Mouse (Mus musculus): ENCODE measurements around the gene Tm9sf2.
"Not testable (repeated sequence)": the region's sequence is repeated elsewhere in the genome, so short reads cannot be mapped to it uniquely, and the experiment has no call there.

Gene Tm9sf2

DNA sequence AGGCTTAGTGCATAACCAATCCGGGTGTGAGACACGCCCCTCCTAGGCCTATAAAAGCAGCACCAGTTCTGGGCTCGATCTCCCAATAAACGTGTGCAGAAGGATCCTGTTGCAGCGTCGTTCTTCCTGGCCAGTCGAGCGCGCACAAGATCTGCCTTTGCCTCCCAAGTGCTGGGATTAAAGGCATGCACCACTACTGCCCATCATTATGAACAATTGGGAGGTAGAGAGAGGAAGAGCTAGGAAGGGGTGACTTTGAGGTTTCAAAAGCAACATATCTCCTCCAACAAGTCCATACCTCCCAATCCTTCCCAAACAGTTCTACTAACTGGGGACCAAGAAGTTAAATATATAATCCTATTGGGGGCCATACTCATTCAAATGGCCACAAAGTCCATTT, 4.9 kb upstream of the Tm9sf2 start:
- DNase-seq (ENCODE audit: low spot score), result not testable (repeated sequence)

DNA sequence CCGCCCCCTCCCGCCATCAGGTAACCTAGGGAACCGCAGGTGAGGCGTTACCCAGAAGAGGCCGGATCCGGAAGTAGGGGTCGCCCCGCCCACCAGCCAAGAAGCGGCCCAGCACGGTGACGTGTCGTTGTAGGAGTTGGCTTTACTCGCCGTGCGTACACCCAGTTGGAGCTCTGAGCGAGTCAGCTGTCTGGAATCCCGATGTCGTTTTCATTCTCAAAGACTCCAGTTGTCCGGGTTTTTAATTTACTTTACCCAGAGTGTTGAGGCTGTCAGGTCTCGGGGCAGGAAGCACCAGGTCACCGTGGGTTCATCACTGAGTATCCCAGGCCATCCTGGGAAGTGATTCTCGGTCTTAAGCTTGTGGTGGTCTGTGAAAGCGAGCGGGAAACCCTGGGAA, 2.0 kb upstream of the Tm9sf2 start:
- peak; percentile 89 for DNase-seq (ENCODE audit: low spot score)

DNA sequence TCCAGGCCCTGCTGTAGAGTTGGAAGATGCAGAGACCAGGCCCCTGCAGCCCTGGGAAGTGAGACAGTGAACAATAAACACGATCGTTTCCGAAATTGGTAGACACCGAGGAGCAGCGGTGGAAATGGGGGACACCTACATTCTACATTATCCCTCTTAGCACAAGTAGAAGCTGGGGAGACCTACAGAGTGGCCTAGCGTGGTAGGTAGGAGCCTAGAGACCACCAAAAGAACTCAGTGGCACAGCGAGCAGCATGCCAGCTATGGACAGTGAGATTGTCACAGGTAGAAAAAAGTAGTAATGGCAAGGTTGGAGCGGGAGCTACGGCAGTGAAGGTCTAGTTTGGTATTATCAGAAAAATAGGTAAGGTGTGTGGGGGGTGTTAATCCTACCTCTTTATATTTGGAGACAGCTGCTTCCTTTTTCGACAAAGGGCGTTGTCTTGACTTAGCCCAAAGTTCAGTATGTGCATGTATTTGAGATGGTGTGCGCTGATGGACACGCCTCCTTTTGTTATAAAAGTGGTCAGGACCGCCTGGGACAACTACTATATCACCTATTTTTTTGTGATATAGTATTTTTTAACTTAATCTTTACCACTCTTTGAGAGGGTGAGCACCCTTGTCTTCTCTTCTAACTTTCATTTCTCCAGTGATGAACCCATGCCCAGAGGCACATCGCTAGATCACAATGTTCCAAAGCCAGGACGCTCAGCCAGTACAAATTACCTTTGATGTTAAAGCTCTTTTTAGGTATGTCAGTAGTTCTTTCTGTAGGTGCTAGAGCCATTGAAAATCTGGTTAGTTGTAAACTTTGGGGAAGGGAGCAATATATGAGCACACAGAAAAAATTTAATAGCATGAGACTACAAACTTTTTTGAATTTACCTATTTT, 1.2 kb upstream of the Tm9sf2 start:
- DNase-seq (ENCODE audit: low spot score), result no peak

DNA sequence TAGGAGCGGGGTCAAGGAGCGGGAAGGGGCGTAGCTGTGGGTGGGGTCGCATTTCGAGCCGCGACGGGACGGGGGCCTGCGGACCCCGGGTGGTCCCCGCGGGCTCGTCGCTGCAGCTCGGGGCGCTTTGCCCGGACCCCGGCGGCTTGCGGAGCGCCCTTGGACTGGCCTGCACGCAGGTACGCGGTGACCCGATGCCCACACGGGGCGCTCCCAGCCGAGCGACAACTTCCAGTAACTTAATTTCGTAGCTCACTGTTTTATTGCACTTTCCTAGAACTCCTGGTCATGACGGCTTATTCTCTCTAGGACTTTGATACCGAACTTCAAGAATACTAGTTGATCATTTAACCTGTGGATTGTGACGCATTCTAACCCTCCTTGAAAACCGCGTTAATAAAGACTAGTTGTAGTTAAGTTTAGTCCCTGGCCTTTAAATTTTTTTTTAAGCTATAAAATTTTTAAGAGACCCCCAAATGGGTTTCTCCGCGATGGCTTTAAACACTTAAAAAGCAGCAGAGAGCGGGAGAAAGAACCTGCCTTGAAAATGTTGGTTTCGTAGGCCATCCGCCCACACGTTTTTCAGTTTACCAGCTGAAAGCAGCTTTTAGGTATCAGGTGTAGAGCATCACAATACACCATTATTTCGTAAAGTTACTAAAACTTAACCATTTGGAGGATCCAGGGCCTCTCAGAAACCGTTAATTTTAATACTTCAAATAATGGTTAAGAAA, 810 bp downstream of the Tm9sf2 start:
- peak; percentile 40 for DNase-seq (ENCODE audit: low spot score)

DNA sequence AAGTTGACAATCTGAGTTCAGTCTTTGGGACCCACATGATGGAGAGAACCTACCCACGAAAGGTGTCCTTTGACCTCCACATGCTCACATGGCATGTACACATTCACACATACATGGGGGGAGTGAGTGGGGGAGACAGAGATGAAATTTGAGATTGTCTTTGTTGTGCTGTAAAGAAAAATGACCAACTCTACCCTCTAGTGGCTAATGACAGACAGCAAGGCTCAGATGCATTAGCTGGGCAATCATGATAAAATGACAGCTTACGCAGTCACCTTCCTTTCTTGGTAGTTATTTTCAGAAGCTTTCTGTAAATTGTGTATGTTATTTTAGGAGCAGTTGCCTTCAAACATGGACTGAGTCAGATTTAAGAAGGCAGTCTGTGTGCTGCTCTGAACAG, 4.8 kb downstream of the Tm9sf2 start:
- DNase-seq (ENCODE audit: low spot score), result no peak

DNA sequence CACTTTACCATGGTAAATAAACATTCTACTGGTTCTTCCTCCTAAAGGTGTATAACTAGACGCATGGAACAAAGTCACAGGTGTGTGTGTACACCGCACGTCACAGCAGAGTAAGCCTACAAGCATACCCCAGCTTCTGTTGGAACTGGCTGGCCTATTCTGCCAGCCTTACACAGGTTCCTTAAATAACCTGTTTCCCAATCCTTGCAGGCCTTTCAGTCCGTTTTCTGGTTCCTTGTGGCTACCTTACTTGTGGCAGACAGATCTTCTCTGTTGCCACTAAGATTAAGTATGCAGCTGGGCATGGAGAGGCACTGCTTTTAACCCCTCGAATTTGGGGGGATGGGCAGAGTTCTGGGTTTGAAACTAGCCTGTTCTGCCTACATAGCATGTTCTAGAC, 5.5 kb downstream of the Tm9sf2 start:
- DNase-seq (ENCODE audit: low spot score), result no peak

DNA sequence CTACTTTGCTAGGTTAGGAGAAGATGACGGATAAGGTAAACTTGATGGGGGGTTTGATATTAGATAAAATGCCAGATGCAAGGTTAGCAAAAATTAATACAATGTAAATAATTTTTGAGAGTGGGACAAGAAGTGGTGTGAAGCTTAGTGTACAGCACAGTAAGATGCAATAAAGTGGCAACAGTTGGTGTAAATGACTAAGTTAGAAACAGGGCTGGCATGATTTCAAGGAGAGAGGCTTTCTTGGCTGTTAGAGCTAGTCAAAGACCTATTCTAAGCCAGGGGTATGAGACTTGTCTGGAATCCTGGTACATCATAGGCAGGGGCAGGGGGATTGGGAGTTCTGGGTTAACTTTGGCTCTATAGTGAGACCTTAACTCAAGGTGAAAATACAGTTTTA, 9.4 kb downstream of the Tm9sf2 start:
- no peak for DNase-seq (ENCODE audit: low spot score)

DNA sequence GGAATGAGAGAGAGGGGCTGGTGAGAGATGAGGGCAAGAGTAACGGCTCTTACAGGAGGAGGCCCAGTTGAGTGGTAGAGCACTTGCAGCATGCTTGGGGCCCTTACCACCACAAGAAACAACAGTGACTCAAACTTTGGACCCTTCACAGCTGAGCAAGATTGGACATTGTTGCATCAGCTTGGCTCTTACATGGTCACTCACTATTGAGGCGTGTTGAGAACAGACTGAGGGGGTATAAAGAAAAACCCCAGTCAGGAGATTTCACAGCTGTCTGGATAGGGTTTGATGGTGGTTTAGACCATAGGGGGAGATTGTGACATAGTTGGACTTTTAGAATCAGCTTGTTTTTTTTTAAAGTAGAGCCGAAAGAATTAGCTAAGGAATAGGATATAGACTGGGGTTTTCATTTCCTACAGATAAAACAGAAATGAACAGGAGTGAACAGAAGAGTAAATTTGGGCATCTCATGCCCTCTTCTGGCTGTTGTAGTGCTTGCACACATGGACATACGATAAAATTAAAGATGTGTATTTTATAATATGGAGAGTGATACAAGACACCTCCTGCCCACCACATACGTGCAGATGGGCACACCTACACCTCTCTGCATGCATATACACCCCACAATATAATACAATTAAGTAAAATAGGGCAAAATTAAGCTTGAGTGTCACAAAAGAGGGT, 23.4 kb downstream of the Tm9sf2 start:
- no peak for DNase-seq (ENCODE audit: low spot score)

DNA sequence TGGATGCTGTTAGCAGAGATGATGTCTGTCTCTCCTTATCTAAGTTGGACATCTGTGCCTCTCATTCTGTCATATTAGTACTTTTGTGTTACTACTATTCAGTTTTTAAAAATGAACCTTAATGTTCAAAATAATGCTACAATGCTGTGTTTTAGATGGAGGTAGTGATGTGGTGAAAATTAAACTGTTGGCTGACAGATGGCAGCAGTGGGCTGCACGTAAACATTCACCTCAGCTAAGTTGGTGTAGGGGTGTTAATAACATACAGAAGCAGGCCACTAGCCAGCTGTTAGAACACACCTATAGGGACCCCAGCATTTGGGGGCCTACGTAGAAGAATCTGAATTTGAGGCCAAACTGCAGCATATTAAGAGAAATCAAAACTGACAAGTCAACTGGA, 24.8 kb downstream of the Tm9sf2 start:
- DNase-seq (ENCODE audit: low spot score), result no peak

DNA sequence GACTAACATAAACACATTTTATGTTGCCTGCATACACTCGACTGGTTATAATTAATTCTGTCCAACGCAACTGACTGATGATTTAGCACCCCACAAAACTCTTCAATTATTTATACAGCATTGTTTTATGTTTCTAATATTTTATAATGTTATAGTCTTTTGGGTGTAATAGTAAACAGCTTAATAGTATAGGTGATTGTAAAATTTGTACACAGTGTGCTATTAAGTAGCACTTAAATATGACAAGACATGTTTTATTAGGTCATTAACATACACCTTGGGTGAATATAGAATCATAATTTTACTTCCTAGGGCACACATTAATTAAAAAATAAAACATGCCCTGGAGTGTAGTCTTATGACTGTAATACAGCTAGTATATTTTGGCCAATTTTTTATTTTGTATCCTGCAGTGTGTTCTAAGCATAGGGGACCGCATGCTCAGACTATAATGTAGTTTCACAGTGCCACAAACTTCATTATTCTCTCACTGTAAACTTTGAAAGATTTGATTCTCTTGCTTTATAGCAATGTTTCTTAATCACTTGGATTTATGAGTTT, 29.6 kb downstream of the Tm9sf2 start:
- no peak for DNase-seq (ENCODE audit: low spot score)

DNA sequence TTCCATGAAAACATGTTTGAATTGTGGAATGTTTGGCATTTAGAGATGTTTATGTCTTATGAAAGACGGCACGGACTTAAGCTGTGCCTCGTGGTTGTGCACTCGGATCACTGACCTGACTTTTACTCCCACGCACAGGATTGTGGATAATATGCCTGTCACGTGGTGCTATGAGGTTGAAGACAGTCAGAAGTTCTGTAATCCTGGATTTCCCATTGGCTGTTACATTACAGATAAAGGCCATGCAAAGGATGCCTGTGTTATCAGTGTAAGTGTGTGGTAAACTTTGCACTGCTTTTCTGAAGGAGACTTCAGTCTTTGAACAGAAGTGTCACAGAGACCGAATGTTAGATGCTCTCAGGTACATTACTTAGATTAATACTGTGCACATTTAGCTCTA, 30.4 kb downstream of the Tm9sf2 start:
- no peak for DNase-seq (ENCODE audit: low spot score)

DNA sequence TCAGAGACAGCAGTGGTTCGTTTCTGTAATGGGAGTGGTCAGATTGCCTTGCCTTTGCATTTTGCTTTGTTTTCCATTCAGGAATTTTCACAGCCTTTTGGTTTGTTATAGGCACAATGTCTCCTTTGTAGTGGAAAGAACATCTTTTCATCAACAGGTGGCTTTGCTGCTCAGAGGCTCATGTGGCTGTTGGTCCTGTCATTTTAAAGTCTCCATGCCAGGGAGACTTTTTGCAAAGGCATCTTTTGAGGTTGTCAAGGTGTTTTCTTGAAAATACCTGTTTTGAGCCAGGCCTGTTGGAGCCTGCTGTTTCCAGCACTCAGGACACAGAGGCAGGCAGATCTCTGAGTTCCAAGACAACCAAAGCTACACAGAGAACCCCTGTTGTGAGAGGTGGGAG, 33.3 kb downstream of the Tm9sf2 start:
- no peak for DNase-seq (ENCODE audit: low spot score)

DNA sequence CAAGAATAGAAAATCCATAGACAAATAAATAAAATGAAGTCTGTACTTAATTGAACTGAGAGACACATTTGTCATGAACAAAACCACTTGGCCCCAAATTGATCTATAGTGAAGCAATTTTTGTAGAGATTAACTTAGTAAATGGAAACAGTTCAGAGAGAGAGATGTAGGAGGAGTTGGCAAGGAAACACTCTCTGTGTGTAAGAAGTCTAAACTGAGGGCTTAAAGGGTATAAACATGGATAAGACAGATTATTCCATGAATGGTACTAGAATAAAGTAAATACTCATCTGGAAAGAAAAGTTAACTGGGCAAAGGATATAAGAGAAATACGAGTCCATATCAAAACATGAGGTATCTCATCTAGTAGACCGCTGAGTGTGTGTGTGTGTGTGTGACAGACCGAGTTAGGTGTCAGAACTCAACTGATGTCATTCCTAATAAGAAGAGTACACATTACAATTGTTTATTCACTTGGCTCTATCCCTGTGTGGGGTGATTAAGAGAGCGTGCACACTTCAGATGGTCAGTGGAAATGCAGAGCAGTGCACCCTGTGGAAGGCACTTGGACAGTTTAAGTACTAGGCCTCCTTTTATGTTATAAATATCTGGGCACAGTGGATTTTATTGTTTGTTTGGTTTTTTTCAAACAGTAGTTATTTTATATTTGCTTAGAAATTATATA, 36.9 kb downstream of the Tm9sf2 start:
- DNase-seq (ENCODE audit: low spot score), result no peak

DNA sequence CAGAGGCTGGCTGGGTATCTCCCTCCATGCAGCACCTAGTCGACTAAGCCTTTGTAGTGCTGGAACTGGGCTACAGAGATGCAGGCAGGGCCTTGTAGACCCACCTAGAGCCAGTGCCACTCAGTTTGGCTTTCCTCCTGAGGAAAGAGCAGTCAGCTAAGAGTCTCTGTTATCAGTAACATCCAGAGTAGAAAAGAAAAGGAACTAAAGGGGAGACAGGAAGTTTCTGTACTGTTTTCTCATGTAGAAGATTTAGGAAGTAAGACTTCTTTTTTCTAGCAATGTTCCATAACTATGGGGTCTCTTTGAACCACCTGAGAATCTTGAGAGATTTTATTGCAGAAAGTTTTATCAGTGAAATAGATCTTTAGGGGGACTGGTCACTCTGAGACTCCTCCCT, 38.5 kb downstream of the Tm9sf2 start:
- DNase-seq (ENCODE audit: low spot score), result no peak

DNA sequence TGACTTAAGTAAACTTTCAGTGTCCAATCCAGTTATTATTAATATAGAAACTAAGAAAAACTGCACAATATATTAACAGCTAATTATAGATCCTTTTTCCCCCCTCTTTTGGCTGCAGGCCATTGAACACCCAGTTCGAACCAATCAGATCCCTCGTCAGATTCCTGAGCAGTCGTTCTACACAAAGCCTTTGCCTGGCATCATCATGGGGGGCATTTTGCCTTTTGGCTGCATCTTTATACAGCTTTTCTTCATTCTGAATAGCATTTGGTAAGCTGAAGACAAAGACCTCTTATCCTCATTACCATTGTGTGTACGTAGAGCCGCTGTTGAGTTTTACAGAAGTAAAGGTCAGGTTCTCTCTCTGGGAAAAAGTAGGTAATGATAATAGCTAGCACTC, 43.8 kb downstream of the Tm9sf2 start:
- DNase-seq (ENCODE audit: low spot score), result no peak

DNA sequence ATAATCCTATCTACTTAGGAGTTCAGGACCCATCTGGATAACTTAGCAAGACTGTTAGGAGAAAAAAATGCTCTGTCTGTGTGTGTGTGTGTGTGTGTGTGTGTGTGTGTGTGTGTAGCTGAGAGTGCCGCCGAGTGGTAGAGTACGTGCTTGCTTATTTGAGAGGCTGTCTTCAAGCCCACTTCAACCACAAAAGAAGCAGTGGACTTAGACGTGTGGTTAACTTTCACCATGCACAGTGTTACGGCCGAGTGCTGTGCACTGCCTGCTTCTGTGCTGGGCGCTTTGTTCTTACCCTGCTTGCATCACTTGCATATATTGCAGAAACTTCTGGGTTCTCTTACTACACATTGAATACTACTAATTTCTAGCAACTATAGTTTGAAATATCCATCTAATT, 50.9 kb downstream of the Tm9sf2 start:
- DNase-seq (ENCODE audit: low spot score), result no peak

DNA sequence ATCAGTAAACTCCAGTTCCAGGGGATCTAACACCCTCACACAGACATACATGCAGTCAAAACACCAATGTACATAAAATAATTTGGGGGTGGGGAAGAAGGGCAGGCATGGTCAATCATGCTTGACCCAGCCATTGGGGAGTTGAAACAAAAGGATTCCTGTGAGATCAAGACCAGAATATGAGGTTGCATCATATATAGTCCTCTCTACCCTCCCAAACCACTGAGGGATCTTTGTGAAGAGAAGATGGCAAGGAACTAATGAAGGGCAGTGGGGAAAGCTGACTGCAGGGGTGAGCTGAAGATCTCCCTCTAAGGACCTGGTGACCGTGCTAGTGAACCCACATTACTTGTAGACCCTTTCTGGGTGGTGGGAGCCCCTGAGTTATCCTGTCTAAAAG, 54.1 kb downstream of the Tm9sf2 start:
- DNase-seq (ENCODE audit: low spot score), result no peak

DNA sequence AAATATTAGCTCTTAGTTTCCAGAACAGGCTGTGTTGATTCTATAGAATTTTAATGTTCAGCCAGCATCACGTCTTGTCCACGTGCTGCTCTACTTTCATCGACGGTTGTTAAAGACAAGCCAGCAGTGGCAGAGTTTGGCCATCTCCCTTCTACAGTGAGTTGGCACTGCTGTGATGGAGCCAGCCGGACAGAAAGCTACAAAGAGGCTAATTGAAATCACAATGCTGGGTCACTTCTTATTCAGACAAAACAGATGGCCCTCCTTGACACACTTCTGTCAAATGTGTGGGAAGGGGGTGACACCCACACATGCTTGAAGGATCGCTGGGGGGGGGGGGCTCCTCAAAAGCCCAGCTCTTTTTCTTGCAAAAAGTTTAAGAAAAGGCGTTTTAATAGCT, 62.1 kb downstream of the Tm9sf2 start:
- no peak for DNase-seq (ENCODE audit: low spot score)

DNA sequence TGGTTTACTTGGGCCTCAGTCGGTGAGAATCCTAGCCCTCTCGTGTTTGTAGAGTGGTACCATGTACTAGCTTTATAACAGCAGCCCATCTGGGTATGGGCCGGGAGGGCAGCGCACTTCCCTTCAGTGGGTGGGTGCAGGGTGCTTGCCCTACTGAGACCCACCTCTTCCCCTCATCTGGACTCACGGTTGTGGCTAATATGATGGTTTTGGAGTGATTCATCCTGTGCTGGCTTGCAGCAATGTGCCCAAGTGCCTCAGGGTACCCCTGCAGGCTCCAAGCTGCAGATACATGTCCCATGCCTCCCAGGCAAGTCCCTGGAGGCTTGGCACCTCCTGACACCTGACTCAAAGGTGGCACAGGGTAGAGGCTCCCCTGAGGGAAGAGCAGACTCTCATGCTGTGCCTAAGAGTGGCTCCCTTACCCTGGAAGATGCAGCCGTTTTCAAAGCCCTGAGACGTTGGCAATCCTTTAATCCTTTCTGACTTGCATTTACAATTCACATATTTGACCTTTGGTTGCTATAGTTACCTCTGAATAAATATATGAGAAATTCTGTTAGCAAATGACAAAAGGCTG, 63.5 kb downstream of the Tm9sf2 start:
- DNase-seq (ENCODE audit: low spot score), result no peak

DNA sequence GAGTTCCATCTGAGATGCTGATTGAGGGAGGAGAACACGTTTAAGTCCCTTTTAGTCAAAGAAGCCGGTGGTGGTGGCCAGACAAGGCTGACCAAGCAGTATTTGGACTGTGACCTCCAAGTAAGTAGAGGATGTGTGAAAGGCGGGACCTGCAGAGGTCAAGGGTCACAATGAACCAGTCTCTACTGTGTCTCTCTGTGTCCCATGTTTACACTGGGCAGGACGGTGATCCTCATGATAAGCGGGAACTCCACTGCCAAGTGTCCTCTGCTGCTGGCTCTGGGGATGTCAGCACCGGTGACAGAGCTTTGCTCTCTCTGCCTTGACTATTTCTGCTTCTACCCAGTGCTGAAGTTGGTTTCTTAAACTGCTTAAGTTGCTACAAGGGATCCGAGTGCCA, 64.2 kb downstream of the Tm9sf2 start:
- no peak for DNase-seq (ENCODE audit: low spot score)

DNA sequence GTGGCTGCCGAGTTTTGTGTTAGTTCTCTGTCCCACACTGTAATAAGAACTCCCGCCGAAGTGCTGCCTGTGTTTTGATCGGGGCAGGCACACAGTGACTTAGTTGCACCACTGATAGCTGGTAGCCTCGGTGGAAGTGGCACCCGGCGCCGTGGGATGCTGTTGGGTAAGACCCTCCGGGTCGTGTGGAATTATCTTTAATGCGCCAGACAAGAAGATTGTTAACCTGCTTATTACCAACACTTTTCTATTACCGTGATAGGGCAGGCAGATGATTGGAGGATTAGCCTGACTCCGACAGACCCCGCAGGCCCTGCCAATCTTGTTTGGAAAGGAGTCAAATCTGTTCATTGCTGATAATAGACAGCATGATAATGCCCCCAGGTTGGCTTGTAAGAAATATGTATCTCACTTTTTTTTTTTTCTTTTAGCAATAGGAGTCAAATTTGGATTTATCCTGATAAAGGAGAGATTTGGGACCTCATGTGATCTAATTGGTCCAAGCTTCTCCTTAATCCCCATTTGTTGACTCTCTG, 69.5 kb downstream of the Tm9sf2 start:
- no peak for DNase-seq (ENCODE audit: low spot score)

All from spleen, adult 12 weeks (tissue).